Mouse (Mus musculus): ENCODE measurements around the gene Gm10800. TPM values are rescaled to one million over a fixed set of nuclear protein-coding genes. Genes with fewer than 3 reads are reported as not detected.

Gm10800 gene
- polyA plus RNA-seq (2015; fragmentation: Nextera tagmentation; extraction: Ambion mirVana): 2.8 and 3.9 TPM in 2 replicates

GRCm38 (mm10) chr2:98667201-98667600, at the start of gene Gm10800:
Gm10800 (minus strand) TSS chr2:98667301.

DNA sequence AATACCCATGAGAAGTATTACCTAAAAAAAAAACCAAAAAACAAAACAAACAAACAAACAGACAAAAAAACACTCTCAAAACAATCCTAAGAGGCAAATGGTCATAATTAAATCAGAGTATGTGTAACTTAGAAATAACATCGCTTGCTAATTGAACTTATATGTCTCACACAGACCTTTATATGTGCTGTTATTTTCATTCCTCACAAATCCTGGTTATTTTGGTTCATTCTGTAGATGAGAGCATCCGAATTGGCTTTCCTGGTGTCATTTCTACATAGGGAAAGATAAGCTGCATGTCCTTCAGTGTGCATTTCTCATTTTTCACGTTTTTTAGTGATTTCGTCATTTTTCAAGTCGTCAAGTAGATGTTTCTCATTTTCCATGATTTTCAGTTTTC, 5.2 kb downstream of the Gm10800 start, which contains the start of gene Gm10801:
Gene Gm10801, plus strand, starts transcription at position 301 of the 400 bp plus-strand sequence.

Other genes with a start within 250 kb of the Gm10800 start
- gene Gm10801, start 5.1 kb downstream of the Gm10800 start, polyA plus RNA-seq (2015; fragmentation: Nextera tagmentation; extraction: Ambion mirVana): 1.1 TPM in 1 of 2 replicates, not detected in the other

Measured in neural tube, postnatal 0 days (tissue).